Mouse (Mus musculus) thymus, postnatal 0 days (tissue): Measurements from ENCODE around the gene Trpm4. TPM values are rescaled to one million over a fixed set of nuclear protein-coding genes. Genes with fewer than 3 reads are reported as not detected.

ENCODE experiments used
- DNase-seq: peaks from one replicate; pipeline ENCODE4 v3.0.0-alpha.2; 2015; ENCODE audit warnings: low spot score
- polyA plus RNA-seq: library from polyadenylated mRNA; unstranded; fragments of >200 nt; fragmentation: Nextera tagmentation; extraction: Ambion mirVana; gene quantifications from 2 replicates; pipeline ENCODE4 v1.2.1, GENCODE M21; 2015

Gene Trpm4
- polyA plus RNA-seq, 1 experiment from 2014 or later: 4.9 TPM

GRCm38 (mm10) chr7:45353041-45353440, 19.5 kb upstream of the Trpm4 start:
- no peak for DNase-seq

DNA sequence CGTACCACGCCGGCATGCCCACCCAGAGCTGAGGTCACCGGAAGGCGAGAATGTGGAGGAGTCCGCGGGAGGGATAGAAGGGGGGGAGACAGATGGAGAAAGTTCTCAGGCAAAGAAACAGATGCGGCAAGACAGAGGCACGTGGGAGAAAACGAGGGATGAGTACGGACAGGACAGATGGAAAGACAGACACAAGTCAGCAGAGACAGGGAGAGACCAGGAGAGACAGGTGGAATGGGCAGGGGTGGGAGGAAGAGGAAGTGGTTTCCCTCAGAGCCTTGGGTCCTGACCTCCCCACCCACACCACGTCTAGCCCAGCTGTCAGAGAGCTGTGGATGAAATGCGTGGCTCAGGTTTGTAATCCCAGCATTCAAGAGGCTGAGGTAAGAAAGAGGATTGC, 13.3 kb upstream of the Trpm4 start:
- no peak for DNase-seq

- peak; percentile 28 for DNase-seq
These were observed 10.0 kb upstream of the Trpm4 start for GRCm38 (mm10) chr7:45343543-45343942.

- no peak for DNase-seq
These were observed 8.5 kb upstream of the Trpm4 start for GRCm38 (mm10) chr7:45342081-45342480.

DNA sequence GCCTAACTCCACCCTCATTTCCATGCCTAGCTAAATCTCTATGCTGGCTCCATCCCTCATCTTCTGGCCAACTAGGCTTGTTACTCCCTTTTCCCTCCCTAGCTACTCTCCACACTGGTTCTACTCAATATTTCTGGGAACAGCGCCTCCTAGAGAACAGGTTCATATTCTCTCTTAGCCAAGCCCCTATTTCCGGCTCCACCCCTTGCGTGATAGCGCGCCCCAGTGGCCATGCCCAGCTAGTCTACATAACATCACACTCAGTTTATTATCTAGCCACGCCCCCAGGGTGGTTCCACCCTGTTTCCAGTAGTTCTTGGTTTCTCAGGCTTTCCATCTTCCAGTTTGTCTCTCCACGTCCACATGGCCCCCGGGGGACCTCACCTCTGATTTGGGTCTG, 7.7 kb upstream of the Trpm4 start:
- DNase-seq: peak; percentile 86

DNA sequence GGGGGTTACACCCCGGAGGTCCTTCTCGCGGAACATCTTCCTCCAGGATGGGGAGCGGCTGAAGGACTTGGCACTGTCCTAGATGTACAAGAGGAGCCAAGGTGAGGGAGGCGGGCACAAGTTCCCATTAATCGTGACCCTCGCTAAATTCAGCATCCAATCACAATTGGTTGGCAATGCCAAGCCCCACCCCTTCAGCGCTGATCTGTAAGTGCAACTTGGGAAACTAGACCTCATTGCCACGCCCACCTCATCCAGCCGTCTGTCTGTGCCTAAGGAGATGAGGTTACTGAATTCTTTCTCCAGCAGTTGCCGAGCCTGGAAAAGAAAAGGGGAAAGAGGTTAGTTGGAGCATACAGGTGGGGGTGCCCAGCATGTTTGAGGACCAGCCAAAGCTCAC, 7.1 kb upstream of the Trpm4 start:
- DNase-seq: no peak

- DNase-seq: no peak
These were observed 6.5 kb upstream of the Trpm4 start for GRCm38 (mm10) chr7:45340066-45340442.

DNA sequence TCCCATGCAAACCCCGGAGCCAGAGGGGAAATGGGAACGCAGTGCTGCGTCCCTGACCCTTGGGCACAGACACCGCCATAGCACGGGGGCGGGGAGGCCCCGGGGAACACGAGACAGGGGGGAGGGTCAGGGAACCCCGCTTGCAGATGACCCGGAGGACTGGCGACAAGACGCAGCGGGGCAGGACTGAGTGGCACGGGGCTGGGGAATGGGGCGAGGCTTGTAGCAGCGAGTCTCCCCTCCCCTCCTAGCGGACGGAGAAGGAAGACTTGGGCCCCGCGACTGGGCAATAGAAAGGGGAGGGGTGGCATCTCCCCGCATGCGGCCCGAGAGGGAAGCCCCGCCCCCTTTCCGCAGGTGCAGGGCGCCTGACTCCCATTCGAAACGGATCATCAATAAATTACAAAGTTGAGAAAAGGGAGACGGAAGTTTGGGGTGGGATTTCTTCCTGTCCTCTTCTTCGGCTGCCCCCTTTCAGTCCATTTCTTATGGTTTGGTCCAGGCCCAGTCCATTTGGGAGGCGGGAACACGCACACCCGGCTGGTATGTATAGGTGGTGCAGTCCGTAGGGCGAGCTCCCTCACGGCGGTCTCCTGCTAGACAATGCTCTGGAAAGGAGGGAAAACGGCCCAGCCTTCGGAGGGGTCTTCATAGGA, 6.0 kb upstream of the Trpm4 start:
- no peak for DNase-seq

DNA sequence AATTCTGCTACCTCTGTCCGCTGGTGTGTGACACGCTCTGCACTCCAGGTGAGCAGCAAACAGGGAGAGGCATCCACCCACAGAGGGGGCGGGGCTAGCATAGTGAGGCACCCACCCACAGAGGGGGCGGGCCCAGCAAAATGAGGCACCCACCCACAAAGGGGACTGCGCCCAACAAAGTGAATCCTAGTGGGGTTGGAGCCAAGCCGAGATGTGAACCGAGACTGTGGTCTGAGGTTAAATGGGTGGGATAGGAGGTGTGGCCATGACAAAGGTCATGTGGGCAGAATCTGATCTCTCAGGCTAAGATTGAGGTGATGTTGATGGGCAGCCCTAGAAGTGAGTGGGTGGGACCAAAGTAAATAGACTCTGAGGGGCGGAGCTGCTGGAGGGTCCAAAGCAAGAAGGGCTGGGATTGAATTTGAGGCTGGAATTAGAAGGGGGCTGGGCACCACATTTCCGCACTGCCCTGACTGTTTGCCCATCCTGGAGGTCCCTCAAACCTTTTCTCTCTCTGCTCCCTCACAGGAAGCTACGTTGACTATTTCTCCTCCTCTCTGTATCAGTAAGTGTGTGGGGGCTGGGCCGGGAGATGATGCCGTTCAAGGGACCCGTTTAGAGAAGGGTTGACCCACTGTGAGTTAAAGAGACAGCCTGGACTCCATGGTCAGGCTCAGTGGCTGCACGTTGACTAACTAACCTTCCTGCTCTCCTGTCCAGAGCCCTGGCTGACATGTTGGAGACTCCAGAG, 4.8 kb upstream of the Trpm4 start:
- DNase-seq: peak; percentile 27

DNA sequence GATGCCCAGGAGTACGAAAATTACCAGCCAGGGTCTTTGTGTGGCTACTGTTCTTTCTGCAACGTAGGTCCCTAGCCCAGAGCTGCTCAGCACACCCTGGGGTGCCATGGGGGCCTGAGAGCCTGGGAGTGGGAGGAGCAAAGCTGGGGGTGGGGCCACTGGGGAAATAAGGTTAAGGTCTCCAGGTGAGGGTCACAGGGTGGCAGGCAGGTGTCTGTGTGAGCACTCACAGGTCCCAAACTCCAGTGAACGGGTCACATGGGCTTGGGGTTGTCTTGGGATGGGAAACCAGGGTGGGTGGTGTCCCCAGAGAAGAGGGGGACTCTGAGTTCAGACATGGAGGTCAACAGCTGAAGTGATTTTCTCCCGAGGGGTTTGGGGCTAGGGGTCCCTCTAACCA, 3.9 kb upstream of the Trpm4 start:
- no peak for DNase-seq

DNA sequence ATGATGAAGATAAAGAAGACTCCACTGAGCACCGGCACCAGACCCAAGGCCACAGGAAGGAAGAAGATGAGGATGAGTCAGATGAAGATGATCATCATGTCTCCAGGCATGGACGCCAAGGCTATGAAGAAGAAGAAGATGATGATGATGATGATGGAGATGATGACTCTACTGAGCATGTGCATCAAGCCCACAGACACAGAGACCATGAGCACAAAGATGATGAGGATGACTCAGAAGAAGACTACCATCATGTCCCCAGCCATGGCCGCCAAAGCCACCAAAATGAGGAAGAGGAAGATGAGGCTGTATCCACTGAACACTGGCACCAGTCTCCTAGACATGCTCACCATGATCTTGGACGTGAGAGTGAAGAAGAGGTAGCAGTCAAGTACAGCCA, 2.7 kb upstream of the Trpm4 start:
- DNase-seq: no peak

GRCm38 (mm10) chr7:45335056-45335455, 1.5 kb upstream of the Trpm4 start, which contains the start of gene Hrc:
Gene Hrc, plus strand, starts transcription at chr7:45335290.
- no peak for DNase-seq

DNA sequence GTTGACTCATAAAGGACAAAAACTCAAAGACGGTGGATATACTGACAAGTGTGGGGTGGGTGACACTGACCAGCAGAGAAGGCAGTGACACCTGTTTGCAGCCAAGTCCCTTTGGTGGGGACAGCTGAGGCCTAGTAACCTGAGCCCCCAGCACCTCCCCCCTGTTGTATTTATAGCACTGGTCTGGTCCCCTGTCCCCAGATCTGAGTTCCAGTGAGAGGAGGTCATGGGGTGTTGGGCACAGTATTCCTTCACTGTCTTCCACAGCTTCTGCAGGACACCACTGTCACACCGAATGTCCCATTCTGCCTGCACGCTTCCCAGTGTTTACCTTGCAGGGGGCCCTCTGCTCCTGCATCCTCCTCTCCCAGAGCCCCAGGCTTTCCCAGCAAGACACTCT, 1.0 kb upstream of the Trpm4 start:
- no peak for DNase-seq

DNA sequence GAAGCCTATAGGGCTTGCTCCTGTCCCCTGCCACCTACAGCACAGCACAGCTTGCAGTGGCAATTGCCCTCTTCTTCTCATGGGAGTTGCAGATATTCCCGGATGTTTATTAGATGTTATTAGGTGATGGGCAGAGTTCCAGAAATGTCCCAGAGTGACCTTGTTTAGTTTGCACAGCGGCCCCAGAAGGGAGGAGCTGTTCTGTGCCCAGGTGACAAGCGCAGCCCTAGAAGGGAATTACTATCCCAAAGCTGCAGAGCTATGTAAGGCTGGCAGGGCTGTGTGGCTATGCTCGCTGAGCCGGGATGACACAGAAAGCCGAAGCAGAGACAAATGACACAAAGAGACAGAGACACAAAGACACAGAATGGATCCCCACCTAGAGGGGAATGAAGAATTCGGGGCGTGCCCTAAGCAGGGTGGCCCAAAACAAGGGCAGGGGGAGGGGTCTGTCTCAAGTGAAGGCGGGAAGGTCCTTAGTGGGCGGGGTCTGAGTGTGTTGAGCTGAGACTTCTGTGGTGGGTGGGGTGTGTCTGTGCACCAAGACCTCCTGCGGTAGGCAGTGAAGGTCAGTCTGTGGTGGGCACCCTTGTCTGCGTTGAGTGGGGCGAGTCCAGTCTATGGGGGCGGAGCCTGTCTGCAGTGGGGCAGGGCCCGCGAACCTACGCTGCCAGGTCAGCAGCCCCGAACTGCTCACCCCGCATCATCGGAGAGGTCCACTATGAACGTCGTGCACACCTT, 725 bp downstream of the Trpm4 start:
- DNase-seq: peak; percentile 70

DNA sequence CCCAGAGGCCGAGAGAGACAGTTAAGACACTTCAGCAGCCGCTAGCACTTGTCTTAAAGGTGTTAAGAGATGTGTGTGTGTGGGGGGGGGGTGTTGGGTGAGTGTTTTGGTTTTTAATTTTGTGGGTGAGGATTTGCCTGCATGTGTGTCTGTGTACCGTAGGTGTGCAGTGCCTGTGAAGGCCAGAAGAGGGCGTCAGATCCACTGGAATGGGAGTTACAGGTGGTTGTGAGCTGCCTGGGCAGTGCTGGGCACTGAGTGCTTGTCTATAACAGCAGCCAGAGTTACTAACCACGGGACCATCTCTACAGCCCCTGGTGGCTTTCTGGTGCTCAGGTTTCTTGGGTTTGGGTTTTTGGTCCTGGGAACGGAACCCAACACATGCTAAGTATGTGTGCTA, 2.1 kb downstream of the Trpm4 start:
- no peak for DNase-seq

DNA sequence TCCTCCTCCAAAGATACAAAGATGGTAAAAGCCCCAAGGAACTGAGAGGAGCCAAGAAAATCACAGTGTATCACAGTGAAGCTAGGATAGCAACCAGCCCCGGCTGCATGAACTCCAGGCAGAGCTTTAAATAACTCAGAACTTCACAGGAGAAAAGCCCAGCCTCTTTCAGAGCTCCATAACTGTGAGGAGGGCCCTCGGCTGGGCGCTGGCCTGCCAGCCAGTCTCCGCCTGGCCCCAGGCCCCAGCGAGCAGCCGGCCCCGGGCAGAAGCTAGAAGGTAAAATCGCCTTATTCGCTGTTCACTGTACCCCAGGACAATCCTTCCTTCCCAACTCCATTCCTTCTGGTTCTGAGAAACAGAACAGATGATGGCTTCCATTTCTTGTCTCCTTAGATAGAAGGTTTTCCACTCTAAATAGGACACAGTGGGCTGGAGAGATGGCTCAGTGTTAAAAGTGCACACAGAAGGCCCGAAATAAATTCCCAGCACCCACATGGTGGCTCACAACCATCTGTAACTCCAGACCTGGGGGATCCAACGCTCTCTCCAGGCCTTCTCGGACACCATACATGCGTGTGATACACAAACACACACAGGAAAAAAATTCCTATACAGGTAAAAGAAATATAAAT, 4.6 kb downstream of the Trpm4 start:
- no peak for DNase-seq

- no peak for DNase-seq
These were observed 7.8 kb downstream of the Trpm4 start for GRCm38 (mm10) chr7:45325800-45326199.

GRCm38 (mm10) chr7:45323069-45323468, 10.5 kb downstream of the Trpm4 start:
- no peak for DNase-seq

- DNase-seq: no peak
These were observed 11.3 kb downstream of the Trpm4 start for GRCm38 (mm10) chr7:45322245-45322644.

GRCm38 (mm10) chr7:45316536-45316935, 17.0 kb downstream of the Trpm4 start:
- DNase-seq: no peak

- no peak for DNase-seq
These were observed 18.3 kb downstream of the Trpm4 start for GRCm38 (mm10) chr7:45315182-45315701.

- DNase-seq: no peak
These were observed 20.1 kb downstream of the Trpm4 start for GRCm38 (mm10) chr7:45313495-45313894.
